Mouse (Mus musculus) layer of hippocampus, adult 18-20 months (tissue): ENCODE data around the gene Zfp398. TPM values are rescaled to one million over a fixed set of nuclear protein-coding genes. Genes with fewer than 3 reads are reported as not detected.

ENCODE experiments used
- DNase-seq, 2 experiments: peaks; one replicate each; pipeline ENCODE4 v3.0.0; 2022; ENCODE audit warnings: low spot score in 2 of 2
- microRNA-seq, 2 experiments: library from miRNA; unstranded; fragments of <30 nt; microRNA quantifications; one replicate each; pipeline ENCODE4 v1.2.0; 2021
- total RNA-seq, 2 experiments: library from RNA; stranded (reverse); gene quantifications; 2 replicates each; pipeline ENCODE4 v1.2.3; 2021

Zfp398 gene
- total RNA-seq, 2 experiments from 2014 or later = 20.1 to 23.8 TPM

- DNase-seq = no peak
Measured at GRCm38 (mm10) chr6:47899416-47899815, 64.0 kb downstream of the Zfp398 start.

GRCm38 (mm10) chr6:47903587-47903986 is 68.1 kb downstream of the Zfp398 start:
- no peak for DNase-seq

GRCm38 (mm10) chr6:47904361-47904760 is 68.9 kb downstream of the Zfp398 start:
- DNase-seq = no peak

GRCm38 (mm10) chr6:47904917-47905695 is 69.6 kb downstream of the Zfp398 start:
- DNase-seq = no peak

- no peak for DNase-seq
Measured at GRCm38 (mm10) chr6:47906326-47906725, 70.9 kb downstream of the Zfp398 start.

GRCm38 (mm10) chr6:47909007-47909406 is 73.5 kb downstream of the Zfp398 start:
- no peak for DNase-seq

GRCm38 (mm10) chr6:47911650-47912049 is 76.2 kb downstream of the Zfp398 start:
- DNase-seq = no peak

GRCm38 (mm10) chr6:47912991-47913390 is 77.5 kb downstream of the Zfp398 start:
- DNase-seq = no peak

GRCm38 (mm10) chr6:47917051-47917450 is 81.6 kb downstream of the Zfp398 start:
- DNase-seq = no peak

- DNase-seq = no peak
Measured at GRCm38 (mm10) chr6:47918768-47919274, 83.4 kb downstream of the Zfp398 start.

- no peak for DNase-seq
Measured at GRCm38 (mm10) chr6:47919646-47920446, 84.4 kb downstream of the Zfp398 start.

GRCm38 (mm10) chr6:47920447-47921340 is 85.2 kb downstream of the Zfp398 start, which contains the start of gene Zfp212:
Gene Zfp212 (plus strand): TSS chr6:47920476.
- peak; percentile 88 to 93 for DNase-seq

Small RNA genes within 50 kb of the gene (microRNA-seq; reads per million reads assigned to microRNA genes)
- 0 reads per million in 2 experiments for gene Mir704

Other genes with a start within 250 kb of the Zfp398 start
- 10 to 100 TPM in 1 of 2 experiments, 1 to 10 TPM in 1; 9.8 to 13.7 TPM for gene Ezh2, start 240.3 kb upstream of the Zfp398 start, total RNA-seq
- gene Pdia4, start 22.2 kb upstream of the Zfp398 start, total RNA-seq = 10 to 100 TPM; 73.1 to 74.2 TPM
- 1 to 10 TPM; 4.9 to 5.0 TPM for gene Zfp786, start 4.8 kb upstream of the Zfp398 start, total RNA-seq
- 10 to 100 TPM; 11.9 to 12.2 TPM for gene Zfp282, start 41.5 kb downstream of the Zfp398 start, total RNA-seq
- gene Zfp212, start 84.8 kb downstream of the Zfp398 start, total RNA-seq = 10 to 100 TPM; 19.7 to 20.2 TPM
- gene Zfp956, start 117.7 kb downstream of the Zfp398 start, total RNA-seq = 10 to 100 TPM; 22.2 to 25.7 TPM
- 10 to 100 TPM; 30.9 to 34.3 TPM for gene Zfp777, start 213.2 kb downstream of the Zfp398 start, total RNA-seq